Mouse (Mus musculus) ES-E14 (cell line): ENCODE measurements around the gene Cacng8.

ENCODE experiments used
- MAFK ChIP-seq: IDR thresholded peaks from 2 replicates; pipeline ENCODE4 v1.6.1; 2014; ENCODE audit warnings: mild to moderate bottlenecking, low read depth, low read length, inconsistent platforms; ENCODE audit not compliant: insufficient read depth
- ZC3H11A ChIP-seq: IDR thresholded peaks from 2 replicates; pipeline ENCODE4 v1.6.1; 2012; ENCODE audit warnings: low read depth, mild to moderate bottlenecking, inconsistent platforms, low read length, borderline replicate concordance

GRCm38 (mm10) chr7:3389444-3390412 lies 755 bp upstream of the Cacng8 start:
- TF ChIP-seq ZC3H11A (no peak), MAFK (no peak)
